Mouse (Mus musculus) mouse embryonic stem cell (cell line): Measurements from ENCODE around the gene Dab2ip.

Experiments
- in situ Hi-C, 2 experiments: fragments of 300-500 bp; cut with MboI; formaldehyde crosslinking; loops; 1 replicate in 1 of 2; 3 replicates in 1 of 2; pipeline ENCODE4 v1.14.3; 2019 to 2020; ENCODE audit warnings: low sequenced_read_pairs in 2 of 2, low pct_unique_long_range_greater_than_20kb in 1 of 2, mixed read lengths in 1 of 2; ENCODE audit not compliant: unreplicated experiment in 1 of 2

The Dab2ip gene

GRCm38 (mm10) chr2:35662738-35663550, 104.9 kb downstream of the Dab2ip start:
- in situ Hi-C loops = no loop called here

- in situ Hi-C loops = no loop called here
These were observed 109.7 kb downstream of the Dab2ip start for GRCm38 (mm10) chr2:35667746-35668145.

- in situ Hi-C loops = no loop called here
These were observed 111.2 kb downstream of the Dab2ip start for GRCm38 (mm10) chr2:35669217-35669616.

- in situ Hi-C loops = no loop called here
These were observed 111.7 kb downstream of the Dab2ip start for GRCm38 (mm10) chr2:35669748-35670147.

GRCm38 (mm10) chr2:35670300-35670699, 112.2 kb downstream of the Dab2ip start:
- in situ Hi-C loops = no loop called here

GRCm38 (mm10) chr2:35671980-35672910, 114.2 kb downstream of the Dab2ip start:
- in situ Hi-C loops = no loop called here

- in situ Hi-C loops = no loop called here
These were observed 115.1 kb downstream of the Dab2ip start for GRCm38 (mm10) chr2:35673181-35673580.

GRCm38 (mm10) chr2:35673986-35674385, 115.9 kb downstream of the Dab2ip start:
- in situ Hi-C loops = no loop called here

- in situ Hi-C loops = no loop called here
These were observed 116.4 kb downstream of the Dab2ip start for GRCm38 (mm10) chr2:35674431-35674830.

- in situ Hi-C loops = no loop called here
These were observed 118.1 kb downstream of the Dab2ip start for GRCm38 (mm10) chr2:35676075-35676665.

- in situ Hi-C loops = no loop called here
These were observed 119.8 kb downstream of the Dab2ip start for GRCm38 (mm10) chr2:35677855-35678254.

- in situ Hi-C loops = no loop called here
These were observed 120.4 kb downstream of the Dab2ip start for GRCm38 (mm10) chr2:35678440-35678839.

- in situ Hi-C loops = no loop called here
These were observed 122.0 kb downstream of the Dab2ip start for GRCm38 (mm10) chr2:35679812-35680672.

- in situ Hi-C loops = no loop called here
These were observed 122.8 kb downstream of the Dab2ip start for GRCm38 (mm10) chr2:35680833-35681232.

GRCm38 (mm10) chr2:35684005-35684404, 125.9 kb downstream of the Dab2ip start:
- in situ Hi-C loops = no loop called here

GRCm38 (mm10) chr2:35684735-35685312, 126.8 kb downstream of the Dab2ip start:
- in situ Hi-C loops = no loop called here

- in situ Hi-C loops = no loop called here
These were observed 128.0 kb downstream of the Dab2ip start for GRCm38 (mm10) chr2:35686104-35686503.

- in situ Hi-C loops = no loop called here
These were observed 129.5 kb downstream of the Dab2ip start for GRCm38 (mm10) chr2:35687557-35688070.
